Mouse (Mus musculus) heart, adult 18-20 months (tissue): Measurements from ENCODE around the gene Card9. TPM values are rescaled to one million over a fixed set of nuclear protein-coding genes. Genes with fewer than 3 reads are reported as not detected.
"Not testable (repeated sequence)": the region's sequence is repeated elsewhere in the genome, so short reads cannot be mapped to it uniquely, and the experiment has no call there.

Experiments used
- DNase-seq, 2 experiments: peaks; one replicate each; pipeline ENCODE4 v3.0.0; 2021 to 2022; ENCODE audit warnings: mixed read lengths in 1 of 2
- long read RNA-seq, 2 experiments: library from polyadenylated mRNA; stranded (forward); transcript quantifications; one replicate each; pipeline ENCODE4 v2.0.0; 2021
- total RNA-seq, 2 experiments: library from RNA; stranded (reverse); gene quantifications; 2 replicates each; pipeline ENCODE4 v1.2.3; 2021

Gene Card9
- total RNA-seq, result 1 to 10 TPM in 1 of 2 experiments, under 1 TPM in 1; 0.89 to 1.1 TPM
- long read RNA-seq, experiment 1, partial matches to known transcripts, result 0 of 1 reads
- long read RNA-seq, experiment 1, other reads (novel, unspliced or antisense), result 0 of 1 reads
- long read RNA-seq, experiment 2, result 0 reads

DNA sequence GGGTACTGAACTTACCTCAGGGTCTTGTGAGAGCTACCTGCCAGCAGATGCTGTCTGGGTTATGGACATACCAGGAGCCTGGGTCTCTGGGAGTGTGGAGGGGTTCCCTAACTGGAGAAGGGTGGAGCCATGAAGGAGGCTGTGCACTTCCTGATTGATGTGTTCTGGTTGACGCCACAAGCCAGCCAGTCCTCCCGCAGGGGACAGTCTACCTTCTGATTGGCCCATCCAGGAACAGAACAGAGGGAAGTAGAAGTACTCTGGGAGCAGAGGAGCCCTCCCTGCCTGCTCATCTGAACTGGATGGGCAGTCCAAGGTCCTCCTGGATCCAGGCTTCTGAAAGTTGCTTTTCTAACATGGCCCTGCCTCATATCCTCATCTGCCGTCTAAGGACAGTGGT is at the start of gene Card9:
Card9 (minus strand) TSS at position 147 of the 400 bp plus-strand sequence.
- peak; percentile 29 to 63 for DNase-seq

GRCm38 (mm10) chr2:26410091-26410490 is 49.4 kb upstream of the Card9 start:
- DNase-seq, result no peak

- DNase-seq, result no peak
These were observed 48.6 kb upstream of the Card9 start for GRCm38 (mm10) chr2:26409362-26409761.

DNA sequence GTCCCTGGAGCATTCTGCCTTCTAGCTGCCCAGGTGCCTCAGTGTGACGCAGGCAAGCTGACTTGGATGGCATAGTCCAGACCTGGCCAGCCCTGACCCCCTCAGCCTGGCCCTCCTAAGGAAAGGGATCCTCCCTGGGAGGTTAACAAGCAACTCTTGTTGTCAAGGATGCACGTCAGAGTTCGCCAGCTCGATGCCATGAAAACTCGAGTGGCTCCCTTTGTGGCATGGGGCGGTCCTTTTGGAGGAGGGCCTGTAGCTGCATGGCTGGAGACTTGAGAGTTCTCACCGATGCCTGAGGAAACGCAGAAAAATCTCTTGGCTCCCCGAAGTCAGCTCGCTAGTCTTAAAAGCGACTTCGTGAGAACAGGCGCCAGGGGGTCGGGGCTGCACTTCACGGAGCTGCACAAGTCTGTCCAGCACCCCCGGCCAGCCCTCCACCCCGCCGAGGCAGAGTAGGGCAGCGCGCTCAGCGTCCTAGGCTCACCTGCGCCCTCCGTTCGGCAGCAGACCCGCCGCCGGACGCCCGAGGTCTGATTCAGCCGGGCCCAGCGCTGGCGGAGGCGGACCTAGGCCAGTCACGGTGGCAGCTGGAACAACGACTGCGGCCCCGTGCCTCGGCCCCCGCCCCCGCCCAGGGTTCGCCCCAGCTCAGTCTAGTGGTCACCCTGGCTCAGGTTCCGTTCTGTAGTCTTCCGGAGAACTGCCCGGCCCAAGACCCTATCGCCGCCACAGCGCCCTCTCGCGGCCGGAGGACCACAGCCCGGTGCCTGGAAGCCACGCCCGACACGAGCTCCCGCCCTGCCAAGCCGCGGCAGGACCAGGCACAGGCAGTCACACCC is 48.0 kb upstream of the Card9 start, which contains the start of gene Inpp5e:
Inpp5e (minus strand) TSS at position 689 of the 842 bp plus-strand sequence.
- DNase-seq, result peak; percentile 97 to 99

DNA sequence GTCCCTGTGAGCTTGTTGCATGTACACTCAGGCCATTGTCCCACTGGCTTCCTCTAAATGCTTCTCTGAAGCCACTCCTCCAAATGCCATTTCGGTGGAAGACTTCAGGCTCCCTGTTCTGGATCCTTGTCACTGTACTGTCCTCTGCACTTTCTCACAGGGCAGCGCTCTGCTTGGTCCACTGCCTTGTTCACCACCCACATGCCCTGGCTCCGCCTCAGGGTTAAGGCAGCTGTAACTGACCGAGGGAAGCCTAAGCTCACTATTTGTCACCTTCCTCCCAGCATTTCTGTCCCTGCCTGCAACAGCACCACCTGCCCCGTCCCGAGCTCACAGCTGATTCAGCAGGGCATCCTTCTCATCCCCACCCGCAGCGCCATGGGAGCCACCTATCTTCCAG is 42.6 kb upstream of the Card9 start:
- no peak for DNase-seq

- no peak for DNase-seq
These were observed 41.5 kb upstream of the Card9 start for GRCm38 (mm10) chr2:26402265-26402664.

DNA sequence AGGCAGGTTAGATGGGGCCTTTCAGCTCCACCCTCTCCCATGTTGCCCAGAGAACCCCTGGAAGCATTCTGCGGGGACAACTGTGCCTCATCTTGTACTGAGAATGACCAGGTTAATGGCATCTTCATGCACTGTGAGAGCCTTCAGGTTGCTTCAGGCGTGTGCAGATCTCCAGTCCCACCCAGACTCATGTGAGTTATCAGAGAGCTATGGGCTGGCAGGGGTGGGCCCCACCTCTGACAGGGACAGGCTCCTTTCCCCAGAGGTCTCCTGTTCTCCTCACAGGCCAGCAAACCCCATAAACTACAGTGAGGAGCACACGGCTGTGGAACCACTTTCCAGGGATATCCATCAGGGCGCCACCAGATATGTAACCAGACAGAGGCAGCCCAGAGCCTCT is 40.3 kb upstream of the Card9 start:
- DNase-seq, result no peak

DNA sequence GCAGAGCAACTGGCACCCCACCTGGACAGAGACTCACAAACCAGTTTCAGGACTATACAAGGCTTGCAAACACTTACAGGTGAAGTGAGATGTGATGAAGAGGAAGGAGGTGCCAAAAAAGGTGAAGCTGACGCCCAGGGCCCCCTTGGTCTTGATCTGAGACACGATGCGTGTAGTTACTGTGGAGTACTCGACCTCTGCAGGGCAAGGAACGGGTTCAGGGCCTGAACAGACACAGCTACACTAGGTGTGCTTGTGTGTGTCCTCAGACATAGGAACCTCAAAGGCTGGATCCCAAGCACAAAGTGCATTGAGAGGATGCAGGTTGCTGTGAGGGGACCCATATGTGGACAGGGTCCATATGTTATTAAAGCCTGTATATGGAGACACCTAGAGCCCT is 39.6 kb upstream of the Card9 start:
- no peak for DNase-seq

DNA sequence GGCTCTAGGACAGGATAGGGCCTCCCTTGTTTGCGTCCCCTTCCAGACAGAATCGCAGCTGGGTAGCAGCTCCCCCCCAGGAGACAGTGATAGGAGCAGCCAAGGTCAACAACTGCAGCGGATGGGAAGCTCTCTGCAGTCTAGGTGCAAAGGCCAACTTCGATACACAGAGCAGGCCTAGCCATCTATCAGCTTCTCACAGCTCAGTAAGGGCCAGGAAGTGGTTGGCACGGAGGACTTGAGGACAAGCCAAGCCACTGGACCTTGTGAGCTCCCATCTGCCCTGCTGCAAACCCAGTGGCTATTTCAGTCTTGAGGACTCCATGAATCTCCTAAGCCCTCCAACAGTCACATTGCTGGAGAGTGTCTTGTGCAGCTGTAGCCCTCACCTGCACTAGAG is 38.9 kb upstream of the Card9 start:
- DNase-seq, result peak; percentile 63 to 78

DNA sequence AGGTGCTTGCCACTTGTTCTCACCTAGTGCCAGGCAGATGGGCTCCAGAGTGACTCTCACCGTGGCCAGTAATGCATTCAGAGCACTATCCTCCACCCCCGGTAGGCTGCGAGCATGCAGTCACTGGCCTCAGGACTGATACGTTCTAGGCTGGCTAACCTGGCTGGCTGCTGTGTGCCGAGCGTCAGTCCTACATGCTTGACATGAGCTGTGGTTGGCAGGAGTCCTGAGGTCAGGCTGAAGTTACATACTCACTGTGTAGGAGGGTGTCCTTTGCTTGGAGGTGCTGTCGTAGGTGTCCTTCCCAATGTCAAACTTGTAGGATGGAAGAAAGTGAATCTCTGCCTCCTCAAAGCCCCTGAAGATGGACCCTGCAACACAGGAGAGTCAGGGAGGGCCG is 38.3 kb upstream of the Card9 start:
- DNase-seq, result peak in 1 of 2 experiments; percentile 35

GRCm38 (mm10) chr2:26391617-26392016 is 30.9 kb upstream of the Card9 start:
- no peak for DNase-seq

DNA sequence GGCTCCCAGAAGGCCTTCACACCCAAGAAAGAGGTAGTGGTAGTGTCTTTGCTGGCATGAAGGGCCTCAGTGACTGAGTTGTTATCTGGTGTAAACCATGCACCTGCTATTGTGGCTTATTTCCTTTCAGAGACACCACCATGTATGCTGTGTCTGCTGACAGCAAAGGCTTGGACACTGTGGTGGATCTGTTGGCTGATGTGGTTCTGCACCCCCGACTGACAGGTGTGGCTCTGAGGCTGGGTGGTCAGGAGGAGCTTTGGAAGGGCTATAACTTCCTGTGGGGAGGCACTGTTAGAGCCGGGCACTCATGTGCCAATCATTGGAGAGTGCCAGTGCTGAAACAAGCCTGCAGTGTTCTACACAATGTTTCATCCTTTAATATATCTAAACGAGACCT is 30.2 kb upstream of the Card9 start:
- no peak for DNase-seq

- DNase-seq, result peak; percentile 87 to 88
These were observed 28.5 kb upstream of the Card9 start, which contains the start of the genes Entr1 and Pmpca for GRCm38 (mm10) chr2:26389154-26389690. Gene Entr1 (minus strand): TSS chr2:26389316. Gene Pmpca (plus strand): TSS chr2:26389339.

- no peak for DNase-seq
These were observed 28.0 kb upstream of the Card9 start for GRCm38 (mm10) chr2:26388682-26389153.

DNA sequence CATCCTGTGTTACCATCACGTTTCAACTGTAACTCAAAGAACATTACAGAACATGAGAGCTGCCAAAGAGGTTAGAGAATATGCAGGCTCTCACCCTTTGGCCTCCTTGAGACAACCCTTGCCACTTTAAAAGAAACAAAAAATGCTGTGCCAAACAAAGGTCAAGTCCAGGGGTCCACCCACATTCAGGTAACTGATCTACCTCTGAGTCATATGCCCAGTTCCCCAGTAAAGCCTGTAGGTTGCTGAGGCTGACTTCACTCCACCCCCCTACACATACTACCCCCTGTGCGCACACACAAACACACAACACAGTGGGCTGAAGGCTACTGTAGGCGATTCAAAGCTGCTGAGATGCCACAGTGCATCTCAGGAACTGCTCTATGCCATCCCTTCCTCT is 27.0 kb upstream of the Card9 start:
- no peak for DNase-seq

DNA sequence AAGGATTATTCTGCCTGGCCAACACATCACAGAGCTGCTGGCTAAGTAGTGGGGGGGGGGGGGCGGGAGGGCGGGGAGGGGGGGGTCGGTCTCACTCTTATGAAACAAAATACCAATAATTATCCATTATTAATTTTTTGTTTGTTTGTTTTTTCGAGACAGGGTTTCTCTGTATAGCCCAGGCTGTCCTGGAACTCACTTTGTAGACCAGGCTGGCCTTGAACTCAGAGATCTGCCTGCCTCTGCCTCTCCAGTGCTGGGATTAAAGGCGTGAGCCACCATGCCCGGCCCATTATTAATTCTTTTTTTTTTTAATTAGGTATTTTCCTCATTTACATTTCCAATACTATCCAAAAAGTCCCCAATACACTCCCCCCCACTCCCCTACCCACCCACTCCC is 20.2 kb upstream of the Card9 start:
- DNase-seq, result not testable (repeated sequence)

DNA sequence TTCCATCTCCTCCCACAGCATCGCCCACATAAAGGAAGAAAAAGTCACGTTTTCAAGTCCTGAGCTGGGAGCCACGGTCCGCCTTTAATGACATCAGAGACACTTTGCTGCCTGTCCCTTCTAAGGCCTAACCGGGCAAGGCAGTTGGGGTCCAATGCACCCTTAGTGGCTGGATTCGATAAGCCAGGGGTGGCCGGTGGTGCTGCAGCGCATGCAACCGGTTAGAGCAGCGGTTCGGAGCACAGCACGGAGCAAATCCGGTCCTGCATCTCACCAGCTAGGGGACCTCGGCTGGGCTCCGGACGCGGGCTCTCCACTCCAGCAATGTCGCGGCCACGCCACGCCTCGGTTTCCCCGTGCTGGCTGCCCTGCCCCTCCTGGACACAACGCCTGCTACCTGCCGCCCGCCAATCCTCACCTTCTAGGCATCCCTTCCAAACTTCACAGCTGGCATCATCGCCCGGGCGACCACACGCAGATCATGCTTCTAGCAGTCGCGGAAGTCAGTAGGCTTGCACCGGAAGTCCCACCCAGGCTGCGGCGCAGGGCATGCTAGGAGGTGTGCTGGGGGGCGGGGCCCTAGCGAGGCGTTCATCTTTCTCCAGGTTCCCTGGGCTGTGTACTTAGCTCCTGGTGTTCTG is 19.5 kb upstream of the Card9 start, which contains the start of gene Snapc4:
Snapc4 (minus strand) TSS at position 523 of the 641 bp plus-strand sequence.
- peak; percentile 87 to 89 for DNase-seq

GRCm38 (mm10) chr2:26372396-26372795 is 11.7 kb upstream of the Card9 start:
- no peak for DNase-seq

DNA sequence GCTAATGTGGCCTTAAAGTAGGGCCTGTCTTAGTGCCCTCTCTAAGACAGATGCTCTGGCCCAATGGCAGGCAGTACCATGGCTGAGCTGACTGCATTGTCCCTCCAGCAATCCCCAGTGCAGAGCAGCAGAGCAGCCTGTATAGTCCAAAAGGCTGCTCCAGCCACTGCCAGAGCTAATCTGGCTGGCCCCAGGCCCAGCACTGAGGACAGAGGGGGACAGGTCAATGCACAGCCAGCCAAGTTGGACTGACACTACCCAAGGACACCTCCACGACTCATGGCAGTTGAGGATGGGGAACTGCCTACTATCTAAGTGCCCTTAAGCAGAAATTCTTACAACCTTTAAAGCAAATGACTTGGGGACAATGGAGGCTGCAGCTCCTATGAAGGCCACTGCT is 7.9 kb upstream of the Card9 start:
- DNase-seq, result peak; percentile 69 to 82

- no peak for DNase-seq
These were observed 7.2 kb upstream of the Card9 start for GRCm38 (mm10) chr2:26367911-26368310.

DNA sequence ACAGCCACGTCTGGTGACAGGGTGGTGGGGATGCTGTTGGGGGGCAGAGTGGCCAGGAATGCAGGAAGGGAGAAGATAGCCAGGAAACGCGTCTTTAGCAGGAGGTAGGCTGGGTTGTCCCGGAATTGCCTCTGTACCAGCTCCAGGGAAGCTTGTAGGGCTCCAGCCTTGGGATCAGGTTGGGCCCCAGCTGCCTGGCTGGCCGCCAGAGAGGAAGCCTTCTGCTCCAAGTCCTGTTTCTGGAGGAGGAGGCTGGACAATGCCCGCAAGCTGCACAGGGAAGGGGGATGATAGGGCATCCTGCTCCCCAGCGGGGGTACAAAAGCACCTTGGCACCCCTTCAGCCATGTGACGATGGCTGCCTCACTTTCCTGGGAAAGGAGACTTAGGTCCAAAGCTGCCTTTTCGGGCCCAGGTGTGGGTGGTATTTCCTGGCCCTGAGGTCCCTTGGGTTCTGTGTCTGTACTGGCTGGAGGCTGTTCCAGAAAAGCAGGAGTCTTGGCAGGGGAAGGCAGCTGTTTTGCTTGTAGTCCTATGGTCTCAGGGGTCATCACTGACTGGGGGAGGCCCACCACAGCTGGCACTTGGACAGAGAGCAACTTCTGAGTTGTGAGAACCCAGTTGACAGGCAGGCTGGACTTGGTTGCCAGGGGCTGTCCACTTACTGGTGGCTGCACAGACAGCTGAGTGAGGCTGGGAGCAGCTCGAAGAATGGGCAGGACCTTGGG is 4.2 kb upstream of the Card9 start:
- peak; percentile 87 to 89 for DNase-seq

DNA sequence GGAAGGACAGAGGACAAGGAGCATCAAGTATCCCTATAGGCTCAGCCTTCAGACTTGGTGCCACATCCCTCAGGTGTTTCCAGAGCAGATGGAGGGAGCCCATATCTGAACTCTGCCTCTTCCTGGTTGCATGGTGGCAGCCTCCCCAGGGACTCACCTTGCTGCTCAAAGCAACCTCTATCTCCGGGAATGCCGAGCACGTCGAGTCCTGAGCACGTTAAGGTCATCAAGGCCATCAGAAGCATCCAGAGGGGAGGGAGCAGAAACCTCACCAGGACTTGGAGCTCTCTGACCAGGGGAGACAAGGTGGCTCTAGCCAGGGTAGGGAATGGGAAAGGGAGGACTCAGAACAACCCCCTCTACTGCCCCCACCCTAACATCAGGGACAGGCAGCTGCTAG is 2.8 kb upstream of the Card9 start:
- no peak for DNase-seq
